In genomic region chr2:80581043-80581711, GRCm38 (mm10) we compare ENCODE assay signal across 8 mouse cellular contexts. TPM values are rescaled to one million over a fixed set of nuclear protein-coding genes. Genes with fewer than 3 reads are reported as not detected.
DNase-seq lines count a peak whose midpoint lies in the region; ATAC-seq lines count a peak whose summit lies in the region.

Nckap1 (minus strand) TSS chr2:80581380.

- H3K27ac ChIP-seq in forebrain, embryonic 10.5 days: peak within 1 kb of the TSS; percentile 97
- H3K27ac ChIP-seq in heart, embryonic 14.5 days (replicated peaks in 1 of 2; ENCODE audit: control insufficient read depth in 1 of 2, insufficient read depth in 1 of 2, low read depth in 2 of 2, low read length in 2 of 2): peak within 1 kb of the TSS; percentile 95 to 98
- peak within 1 kb of the TSS; percentile 95 for H3K27ac ChIP-seq in liver, embryonic 12.5 days
- H3K27ac ChIP-seq in neural tube, embryonic 11.5 days (ENCODE audit: low read depth, low read length): peak within 1 kb of the TSS; percentile 97
- peak within 1 kb of the TSS; percentile 99 for H3K27ac ChIP-seq in stomach, embryonic 16.5 days (ENCODE audit: low read length)

- H3K4me3 ChIP-seq in forebrain, embryonic 10.5 days: peak within 1 kb of the TSS; percentile 75
- peak within 1 kb of the TSS; percentile 72 to 73 for H3K4me3 ChIP-seq in heart, embryonic 14.5 days (ENCODE audit: control insufficient read depth in 1 of 2, insufficient read depth in 1 of 2, low read depth in 1 of 2, low read length in 2 of 2)
- H3K4me3 ChIP-seq in liver, embryonic 12.5 days: peak within 1 kb of the TSS; percentile 86
- peak within 1 kb of the TSS; percentile 93 for H3K4me3 ChIP-seq in neural tube, embryonic 11.5 days (ENCODE audit: low read depth, low read length)
- peak within 1 kb of the TSS; percentile 68 for H3K4me3 ChIP-seq in stomach, embryonic 16.5 days (replicated peaks; ENCODE audit: low read length)

- WGBS in forebrain, embryonic 10.5 days: under 1% methylated on average over 78 of the region's 88 CpGs
- WGBS in heart, embryonic 14.5 days: under 1% methylated on average over 81 of the region's 88 CpGs
- under 1% methylated on average over 77 of the region's 88 CpGs for WGBS in liver, embryonic 12.5 days (ENCODE audit: insufficient replicate concordance)
- WGBS in neural tube, embryonic 11.5 days: 0% methylated on average over 53 of the region's 88 CpGs
- under 1% methylated on average over 85 of the region's 88 CpGs for WGBS in stomach, embryonic 16.5 days

- peak within 1 kb of the TSS; percentile 80 for H3K4me2 ChIP-seq in heart, embryonic 14.5 days (ENCODE audit: low read length)
- peak within 1 kb of the TSS; percentile 92 for H3K4me2 ChIP-seq in liver, embryonic 12.5 days
- H3K4me2 ChIP-seq in neural tube, embryonic 11.5 days (ENCODE audit: low read depth): peak within 1 kb of the TSS; percentile 73
- H3K4me2 ChIP-seq in stomach, embryonic 16.5 days (ENCODE audit: low read depth, low read length): peak within 1 kb of the TSS; percentile 72

- peak; percentile 79 for ATAC-seq in CD4-positive, CD25-positive, alpha-beta regulatory T cell, adult 4 months
- peak; percentile 91 for ATAC-seq in heart, embryonic 14.5 days (ENCODE audit: insufficient number of reproducible peaks, insufficient read depth, low FRiP score, low read depth)
- ATAC-seq in liver, embryonic 12.5 days: peak; percentile 93
- ATAC-seq in neural tube, embryonic 11.5 days (ENCODE audit: insufficient read depth, low FRiP score, low TSS enrichment): peak; percentile 96
- peak; percentile 95 for ATAC-seq in stomach, embryonic 16.5 days (ENCODE audit: insufficient read depth, low FRiP score)

- H3K9ac ChIP-seq in heart, embryonic 14.5 days (ENCODE audit: low read length): peak within 1 kb of the TSS; percentile 89
- peak within 1 kb of the TSS; percentile 89 for H3K9ac ChIP-seq in liver, embryonic 12.5 days
- H3K9ac ChIP-seq in neural tube, embryonic 11.5 days (ENCODE audit: low read length): peak within 1 kb of the TSS; percentile 99
- H3K9ac ChIP-seq in stomach, embryonic 16.5 days (ENCODE audit: low read length): peak within 1 kb of the TSS; percentile 94

- H3K9me3 ChIP-seq in forebrain, embryonic 10.5 days: no peaks in the 10 kb centered on the region
- no peaks in the 10 kb centered on the region for H3K9me3 ChIP-seq in heart, embryonic 14.5 days (ENCODE audit: control insufficient read depth, low read length)
- no peaks in the 10 kb centered on the region for H3K9me3 ChIP-seq in liver, embryonic 12.5 days (replicated peaks)
- no peaks in the 10 kb centered on the region for H3K9me3 ChIP-seq in neural tube, embryonic 11.5 days (ENCODE audit: control insufficient read depth, low read length)
- no peaks in the 10 kb centered on the region for H3K9me3 ChIP-seq in stomach, embryonic 16.5 days (replicated peaks; ENCODE audit: control insufficient read depth, low read length)

- H3K4me1 ChIP-seq in forebrain, embryonic 10.5 days: peaks cover 27% of the 10 kb centered on the region
- peaks cover 3 to 22% of the 10 kb centered on the region in 2 experiments for H3K4me1 ChIP-seq in heart, embryonic 14.5 days (ENCODE audit: control insufficient read depth in 2 of 2, insufficient read depth in 2 of 2, low read length in 2 of 2)
- H3K4me1 ChIP-seq in liver, embryonic 12.5 days: peaks cover 17% of the 10 kb centered on the region
- H3K4me1 ChIP-seq in neural tube, embryonic 11.5 days (ENCODE audit: control insufficient read depth, insufficient read depth, low read length): peaks cover 13% of the 10 kb centered on the region
- peaks cover 13% of the 10 kb centered on the region for H3K4me1 ChIP-seq in stomach, embryonic 16.5 days (ENCODE audit: control insufficient read depth, insufficient read depth, low read length)

- DNase-seq in c-Kit-positive CD71-negative TER-119-negative erythroid progenitor cells, embryonic 14.5 days (ENCODE audit: low read depth): peak; percentile 40
- DNase-seq in forebrain, embryonic 10.5 days (ENCODE audit: extremely low spot score, low spot score): peak; percentile 84
- DNase-seq in kidney, postnatal 14 days: peak; percentile 94
- DNase-seq in neural tube, embryonic 11.5 days (ENCODE audit: low spot score): peak; percentile 91

- H3K27me3 ChIP-seq in forebrain, embryonic 10.5 days (ENCODE audit: poor library complexity, severe bottlenecking): no peaks in the 10 kb centered on the region
- no peaks in the 10 kb centered on the region for H3K27me3 ChIP-seq in heart, embryonic 14.5 days (ENCODE audit: control insufficient read depth, insufficient read depth, low read length)
- H3K27me3 ChIP-seq in liver, embryonic 12.5 days (replicated peaks): peaks cover 26% of the 10 kb centered on the region; the same call in 1 of the 2 replicates
- H3K27me3 ChIP-seq in neural tube, embryonic 11.5 days (ENCODE audit: control insufficient read depth, insufficient read depth, low read length): no peaks in the 10 kb centered on the region
- H3K27me3 ChIP-seq in stomach, embryonic 16.5 days (ENCODE audit: control insufficient read depth, insufficient read depth, low read length): no peaks in the 10 kb centered on the region

- peaks cover under 1% of the 10 kb centered on the region; the same call in 1 of the 2 replicates for H3K36me3 ChIP-seq in forebrain, embryonic 10.5 days (replicated peaks)
- no peaks in the 10 kb centered on the region for H3K36me3 ChIP-seq in heart, embryonic 14.5 days (ENCODE audit: control insufficient read depth, insufficient read depth, low read length)
- no peaks in the 10 kb centered on the region for H3K36me3 ChIP-seq in liver, embryonic 12.5 days
- no peaks in the 10 kb centered on the region for H3K36me3 ChIP-seq in neural tube, embryonic 11.5 days (ENCODE audit: control insufficient read depth, insufficient read depth, low read length)
- H3K36me3 ChIP-seq in stomach, embryonic 16.5 days (ENCODE audit: control insufficient read depth, insufficient read depth, low read length): no peaks in the 10 kb centered on the region

RNA-seq across cellular contexts. Expression of gene Nckap1, which starts in this region (rescaled TPM):
- polyA plus RNA-seq in CD4-positive, CD25-positive, alpha-beta regulatory T cell, adult 4 months (2017; shearing (Covaris generic)): 1 to 10 TPM; 2.2 to 2.3 TPM
- polyA plus RNA-seq in forebrain, embryonic 10.5 days (2016; fragmentation: Nextera tagmentation; extraction: Ambion mirVana): 55.1 and 60.6 TPM in 2 replicates
- 48.4 and 54.2 TPM in 2 replicates for polyA plus RNA-seq in heart, embryonic 14.5 days (2014; fragmentation: Nextera tagmentation; extraction: Ambion mirVana)
- polyA plus RNA-seq in liver, embryonic 12.5 days (2016; fragmentation: Nextera tagmentation; extraction: Ambion mirVana): 29.2 and 30.0 TPM in 2 replicates
- polyA plus RNA-seq in neural tube, embryonic 11.5 days (2014; fragmentation: Nextera tagmentation; extraction: Ambion mirVana): 73.2 and 74.0 TPM in 2 replicates
- 43.8 and 43.9 TPM in 2 replicates for polyA plus RNA-seq in stomach, embryonic 16.5 days (2015; fragmentation: Nextera tagmentation; extraction: Ambion mirVana)

Comparison
In these comparisons a context has a peak if more than half of its experiments do, and no peak if none do; other contexts are left out.
1. Peak in every context shown above with its lines: DNase-seq, ATAC-seq, H3K4me3 ChIP-seq and H3K27ac ChIP-seq.
2. DNase-seq: peak in every context shown above with its lines; median percentile 94 in kidney, postnatal 14 days; 91 in neural tube, embryonic 11.5 days; 84 in forebrain, embryonic 10.5 days; 40 in c-Kit-positive CD71-negative TER-119-negative erythroid progenitor cells, embryonic 14.5 days.